Mouse (Mus musculus): ENCODE measurements around the gene Maff.

GRCm38 (mm10) chr15:79323791-79324155, 22.6 kb upstream of the Maff start:
- TF ChIP-seq CTCF (IDR thresholded peaks at IDR 0.05; ENCODE audit: extremely low read depth, insufficient read length, insufficient replicate concordance, low read depth, low read length) (no peak), POLR2A (IDR thresholded peaks at IDR 0.05; ENCODE audit: low read depth, low read length) (no peak)

Measured in small intestine, adult 2 months (tissue).